10 mouse cellular contexts compared by ENCODE assay signal in genomic region chr11:61492749-61493401, GRCm38 (mm10). TPM values are rescaled to one million over a fixed set of nuclear protein-coding genes. Genes with fewer than 3 reads are reported as not detected.
DNase-seq lines count a peak whose midpoint lies in the region; ATAC-seq and TF ChIP-seq lines count a peak whose summit lies in the region.
"Had no signal": no experiment of that assay in that cellular context is flagged by ENCODE, and none has a peak within 500 bp of the region (broad histone marks: within the 10 kb centered on the region; RNA-seq: fewer than 3 reads in every experiment).

No protein-coding gene starts in this region.

- H3K4me3 ChIP-seq in heart, embryonic 10.5 days, result peak overlapping the region; percentile 83
- H3K4me3 ChIP-seq in ES-Bruce4 (ENCODE audit: low read depth, low read length), result peak overlapping the region; percentile 96
- H3K4me3 ChIP-seq in forebrain, embryonic 16.5 days (replicated peaks; ENCODE audit: low read length), result peak overlapping the region; percentile 57
- peak overlapping the region; percentile 86 for H3K4me3 ChIP-seq in liver, embryonic 16.5 days (ENCODE audit: low read depth, low read length)

- H3K36me3 ChIP-seq in heart, embryonic 10.5 days, result peaks cover 50% of the 10 kb centered on the region
- peaks cover 35% of the 10 kb centered on the region for H3K36me3 ChIP-seq in ES-Bruce4 (ENCODE audit: control insufficient read depth, insufficient read depth, low read length, poor library complexity, severe bottlenecking)
- peaks cover 34% of the 10 kb centered on the region for H3K36me3 ChIP-seq in forebrain, embryonic 16.5 days (ENCODE audit: control insufficient read depth, insufficient read depth)
- H3K36me3 ChIP-seq in liver, embryonic 16.5 days (ENCODE audit: control insufficient read depth, insufficient read depth), result peaks cover 11% of the 10 kb centered on the region

- H3K9ac ChIP-seq in ES-Bruce4 (ENCODE audit: low read depth, poor library complexity, severe bottlenecking), result peak overlapping the region; percentile 86
- H3K9ac ChIP-seq in forebrain, embryonic 16.5 days (replicated peaks; ENCODE audit: low read depth, low read length), result peak overlapping the region; percentile 91
- peak overlapping the region; percentile 78 for H3K9ac ChIP-seq in liver, embryonic 16.5 days (ENCODE audit: low read depth, low read length)

- H3K4me1 ChIP-seq in heart, embryonic 10.5 days, result peaks cover 28% of the 10 kb centered on the region
- peaks cover 2% of the 10 kb centered on the region for H3K4me1 ChIP-seq in ES-Bruce4 (ENCODE audit: control insufficient read depth, insufficient read depth, low read length)
- peaks cover 41% of the 10 kb centered on the region for H3K4me1 ChIP-seq in forebrain, embryonic 16.5 days (replicated peaks; ENCODE audit: control insufficient read depth, insufficient read depth, low read length)
- peaks cover 12% of the 10 kb centered on the region for H3K4me1 ChIP-seq in liver, embryonic 16.5 days (ENCODE audit: control insufficient read depth, low read depth, low read length)

- no peak for ATAC-seq in forebrain, embryonic 16.5 days
- ATAC-seq in liver, embryonic 16.5 days (ENCODE audit: low read depth), result no peak

- no peak for DNase-seq in heart, embryonic 10.5 days (ENCODE audit: low spot score)
- DNase-seq in heart, postnatal 25 days (ENCODE audit: low spot score), result no peak
- no peak for DNase-seq in right cerebral cortex, postnatal 4 days
- no peak for DNase-seq in urinary bladder, postnatal 36 days (ENCODE audit: low spot score in 2 of 2)
- DNase-seq in gastrocnemius, postnatal 25 days, result no peak
- DNase-seq: lung, postnatal 10 days had no signal

- no peaks in the 10 kb centered on the region for H3K27me3 ChIP-seq in heart, embryonic 10.5 days (ENCODE audit: insufficient read depth, poor library complexity, severe bottlenecking)
- no peaks in the 10 kb centered on the region for H3K27me3 ChIP-seq in ES-Bruce4 (ENCODE audit: control insufficient read depth, insufficient read depth, low read length, poor library complexity, severe bottlenecking)
- no peaks in the 10 kb centered on the region for H3K27me3 ChIP-seq in forebrain, embryonic 16.5 days (replicated peaks; ENCODE audit: control insufficient read depth, insufficient read depth, low read length)
- no peaks in the 10 kb centered on the region for H3K27me3 ChIP-seq in liver, embryonic 16.5 days (ENCODE audit: control insufficient read depth, insufficient read depth, low read depth, low read length)

- peak overlapping the region; percentile 93 for H3K27ac ChIP-seq in heart, embryonic 10.5 days
- no peak overlapping the region for H3K27ac ChIP-seq in ES-Bruce4 (ENCODE audit: insufficient read depth, low read length)
- peak overlapping the region; percentile 92; the same call in 1 of the 2 replicates for H3K27ac ChIP-seq in forebrain, embryonic 16.5 days (ENCODE audit: low read length)
- H3K27ac ChIP-seq in liver, embryonic 16.5 days (ENCODE audit: low read length), result no peak overlapping the region

- peak overlapping the region; percentile 89 for H3K4me2 ChIP-seq in forebrain, embryonic 16.5 days (ENCODE audit: low read length)
- peak overlapping the region; percentile 97 for H3K4me2 ChIP-seq in liver, embryonic 16.5 days (ENCODE audit: low read depth, low read length)

- TF ChIP-seq POLR2A in ES-Bruce4 (IDR thresholded peaks at IDR 0.05; ENCODE audit: insufficient read depth, low read length), result no peak

- intact Hi-C loops in heart, postnatal 25 days (cut with DNase I), result loop anchor here (10.0 kb wide), 1 partner anchor 318 kb away; the partner anchor contains the start of gene Usp22

- 66% methylated on average over 12 of the region's 12 CpGs for WGBS in heart, embryonic 10.5 days
- WGBS in forebrain, embryonic 16.5 days, result 73% methylated on average over 12 of the region's 12 CpGs
- 68% methylated on average over 12 of the region's 12 CpGs for whole genome bisulfite sequencing in liver, embryonic 16.5 days (ENCODE audit: insufficient replicate concordance)

- no peak for TF ChIP-seq CTCF in ES-Bruce4 (IDR thresholded peaks at IDR 0.05; ENCODE audit: low read depth, low read length)

- TF ChIP-seq EP300 in ES-Bruce4 (IDR thresholded peaks at IDR 0.05; ENCODE audit: insufficient read depth, low read depth, low read length), result no peak

- no peaks in the 10 kb centered on the region for H3K9me3 ChIP-seq in heart, embryonic 10.5 days
- no peaks in the 10 kb centered on the region for H3K9me3 ChIP-seq in ES-Bruce4 (replicated peaks; ENCODE audit: control insufficient read depth, insufficient read depth, low read length, poor library complexity, severe bottlenecking)
- H3K9me3 ChIP-seq in forebrain, embryonic 16.5 days (ENCODE audit: control insufficient read depth, low read length), result no peaks in the 10 kb centered on the region
- H3K9me3 ChIP-seq in liver, embryonic 16.5 days (replicated peaks; ENCODE audit: control insufficient read depth, low read length), result no peaks in the 10 kb centered on the region

RNA-seq across cellular contexts. Expression of gene Mapk7, which starts 1.3 kb away (rescaled TPM):
- 42.7 and 49.1 TPM in 2 replicates for polyA plus RNA-seq in heart, embryonic 10.5 days (2016; fragmentation: Nextera tagmentation; extraction: Ambion mirVana)
- 1 to 10 TPM; 6.0 to 7.7 TPM for total RNA-seq in heart, postnatal 25 days (2021)
- 33.3 and 35.1 TPM in 2 replicates for polyA plus RNA-seq in ES-Bruce4 (2011; ENCODE audit: insufficient read depth, insufficient read length, low read depth, missing spikeins)
- polyA plus RNA-seq in forebrain, embryonic 16.5 days (2015; fragmentation: Nextera tagmentation; extraction: Ambion mirVana), result 111 and 118 TPM in 2 replicates
- polyA plus RNA-seq in liver, embryonic 16.5 days (2015; fragmentation: Nextera tagmentation; extraction: Ambion mirVana), result 6.5 and 7.2 TPM in 2 replicates
- total RNA-seq in gastrocnemius, postnatal 25 days (2021), result 1 to 10 TPM; 3.2 to 4.5 TPM

RNA-seq across cellular contexts. Expression of gene Mfap4, which starts 7.6 kb away (rescaled TPM):
- 22.7 and 67.8 TPM in 2 replicates for polyA plus RNA-seq in heart, embryonic 10.5 days (2016; fragmentation: Nextera tagmentation; extraction: Ambion mirVana)
- 10 to 100 TPM; 43.3 to 50.0 TPM for total RNA-seq in heart, postnatal 25 days (2021)
- 1.3 and 1.9 TPM in 2 replicates for polyA plus RNA-seq in ES-Bruce4 (2011; ENCODE audit: insufficient read depth, insufficient read length, low read depth, missing spikeins)
- 47.4 and 55.0 TPM in 2 replicates for polyA plus RNA-seq in forebrain, embryonic 16.5 days (2015; fragmentation: Nextera tagmentation; extraction: Ambion mirVana)
- 6.7 and 9.9 TPM in 2 replicates for polyA plus RNA-seq in liver, embryonic 16.5 days (2015; fragmentation: Nextera tagmentation; extraction: Ambion mirVana)
- 10 to 100 TPM; 41.9 to 52.4 TPM for total RNA-seq in gastrocnemius, postnatal 25 days (2021)
- polyA plus RNA-seq: CD4-positive, CD25-positive, alpha-beta regulatory T cell, adult 4 months had no signal

RNA-seq across cellular contexts. Expression of gene B9d1, which starts 12.1 kb away (rescaled TPM):
- polyA plus RNA-seq in heart, embryonic 10.5 days (2016; fragmentation: Nextera tagmentation; extraction: Ambion mirVana), result 14.5 and 21.5 TPM in 2 replicates
- total RNA-seq in heart, postnatal 25 days (2021), result 10 to 100 TPM in 1 of 2 experiments, 1 to 10 TPM in 1; 8.4 to 10.4 TPM
- polyA plus RNA-seq in ES-Bruce4 (2011; ENCODE audit: insufficient read depth, insufficient read length, low read depth, missing spikeins), result 18.7 and 20.8 TPM in 2 replicates
- polyA plus RNA-seq in forebrain, embryonic 16.5 days (2015; fragmentation: Nextera tagmentation; extraction: Ambion mirVana), result 32.6 and 36.1 TPM in 2 replicates
- 1.2 and 1.3 TPM in 2 replicates for polyA plus RNA-seq in liver, embryonic 16.5 days (2015; fragmentation: Nextera tagmentation; extraction: Ambion mirVana)
- total RNA-seq in gastrocnemius, postnatal 25 days (2021), result 1 to 10 TPM; 5.5 to 7.4 TPM

RNA-seq across cellular contexts. Expression of gene Rnf112, which starts 38.9 kb away (rescaled TPM):
- 0.10 and 0.77 TPM in 2 replicates for polyA plus RNA-seq in heart, embryonic 10.5 days (2016; fragmentation: Nextera tagmentation; extraction: Ambion mirVana)
- total RNA-seq in heart, postnatal 25 days (2021), result under 1 TPM; 0.26 to 0.53 TPM
- polyA plus RNA-seq in ES-Bruce4 (2011; ENCODE audit: insufficient read depth, insufficient read length, low read depth, missing spikeins), result not detected in 2 replicates
- polyA plus RNA-seq in forebrain, embryonic 16.5 days (2015; fragmentation: Nextera tagmentation; extraction: Ambion mirVana), result 22.6 and 35.7 TPM in 2 replicates
- polyA plus RNA-seq in liver, embryonic 16.5 days (2015; fragmentation: Nextera tagmentation; extraction: Ambion mirVana), result 0.07 TPM in 2 replicates
- under 1 TPM; 0.21 to 0.33 TPM for total RNA-seq in gastrocnemius, postnatal 25 days (2021)
- polyA plus RNA-seq: CD4-positive, CD25-positive, alpha-beta regulatory T cell, adult 4 months had no signal

Comparison
In these comparisons a context has a peak if more than half of its experiments do, and no peak if none do; other contexts are left out.
1. H3K27ac ChIP-seq: peak in heart, embryonic 10.5 days (single experiment) and forebrain, embryonic 16.5 days (single experiment); none in ES-Bruce4 (single experiment) and liver, embryonic 16.5 days (single experiment).
2. Peak in every context shown above with its lines, with median percentiles within 50 percentile points of each other: H3K4me3 ChIP-seq and H3K9ac ChIP-seq.